ENCODE assay signal across 16 mouse cellular contexts in genomic region chr1:91333582-91333981, GRCm38 (mm10). TPM values are rescaled to one million over a fixed set of nuclear protein-coding genes. Genes with fewer than 3 reads are reported as not detected.
"Had no signal": no experiment of that assay in that cellular context is flagged by ENCODE, and none has a peak within 500 bp of the region (broad histone marks: within the 10 kb centered on the region; RNA-seq: fewer than 3 reads in every experiment).

No protein-coding gene starts in this region.

- H3K4me2 ChIP-seq: limb, embryonic 15.5 days; liver, embryonic 12.5 days; midbrain, embryonic 13.5 days; stomach, embryonic 15.5 days had no signal

- H3K4me1 ChIP-seq: limb, embryonic 15.5 days; midbrain, embryonic 13.5 days; stomach, embryonic 15.5 days had no signal

- H3K9me3 ChIP-seq: limb, embryonic 15.5 days; liver, embryonic 12.5 days; midbrain, embryonic 13.5 days; stomach, embryonic 15.5 days had no signal

- H3K27me3 ChIP-seq: limb, embryonic 15.5 days; midbrain, embryonic 13.5 days had no signal

- DNase-seq: kidney, postnatal 36 days; layer of hippocampus, adult 9-11 months; layer of hippocampus, postnatal 36 days; lung, adult 18-20 months; lung, postnatal 36 days; right cerebral cortex, postnatal 14 days; thymus, adult 2 months; thymus, postnatal 25 days had no signal

- H3K27ac ChIP-seq: kidney, postnatal 0 days; limb, embryonic 15.5 days; liver, embryonic 12.5 days; midbrain, embryonic 13.5 days; stomach, embryonic 15.5 days had no signal

- H3K4me3 ChIP-seq: limb, embryonic 15.5 days; liver, embryonic 12.5 days; midbrain, embryonic 13.5 days; stomach, embryonic 15.5 days had no signal

- H3K9ac ChIP-seq: limb, embryonic 15.5 days; liver, embryonic 12.5 days; midbrain, embryonic 13.5 days; stomach, embryonic 15.5 days had no signal

- H3K36me3 ChIP-seq: limb, embryonic 15.5 days; liver, embryonic 12.5 days; midbrain, embryonic 13.5 days; stomach, embryonic 15.5 days had no signal

- ATAC-seq: liver, embryonic 12.5 days; midbrain, embryonic 13.5 days had no signal

RNA-seq across cellular contexts. Expression of gene Espnl, which starts 11.7 kb away (rescaled TPM):
- polyA plus RNA-seq: lung, embryonic 16.5 days; stomach, embryonic 15.5 days had no signal

RNA-seq across cellular contexts. Expression of gene Klhl30, which starts 17.2 kb away (rescaled TPM):
- total RNA-seq: layer of hippocampus, postnatal 36 days had no signal
- polyA plus RNA-seq: liver, embryonic 12.5 days; neural tube, embryonic 14.5 days had no signal

RNA-seq across cellular contexts. Expression of gene Erfe, which starts 32.6 kb away (rescaled TPM):
- total RNA-seq: layer of hippocampus, adult 18-20 months; layer of hippocampus, postnatal 36 days had no signal
